Mouse (Mus musculus) hindbrain, embryonic 10.5 days (tissue): ENCODE data around the gene Plb1. TPM values are rescaled to one million over a fixed set of nuclear protein-coding genes. Genes with fewer than 3 reads are reported as not detected.

ENCODE experiments used
- DNase-seq: peaks from one replicate; pipeline ENCODE4 v3.0.0-alpha.2; 2017; ENCODE audit warnings: low spot score
- H3K27ac ChIP-seq: fragments of 300-500 bp; sonication (generic); 2 replicates; pipeline ENCODE4 v1.5.1; 2016; ENCODE audit warnings: mild to moderate bottlenecking, moderate library complexity
- H3K27me3 ChIP-seq: fragments of 300-500 bp; sonication (generic); 2 replicates; pipeline ENCODE4 v1.6.1; 2016; ENCODE audit warnings: mild to moderate bottlenecking; ENCODE audit not compliant: poor library complexity, insufficient read depth, severe bottlenecking
- H3K36me3 ChIP-seq: fragments of 300-500 bp; sonication (generic); 2 replicates; pipeline ENCODE4 v1.6.1; 2016; ENCODE audit warnings: mild to moderate bottlenecking, moderate library complexity
- H3K4me1 ChIP-seq: fragments of 300-500 bp; sonication (generic); replicated peaks from 2 replicates; pipeline ENCODE4 v1.6.1; 2016; ENCODE audit warnings: mild to moderate bottlenecking
- H3K4me3 ChIP-seq: fragments of 300-500 bp; sonication (generic); 2 replicates; pipeline ENCODE4 v1.5.1; 2016; ENCODE audit warnings: mild to moderate bottlenecking, moderate library complexity
- H3K9me3 ChIP-seq: fragments of 300-500 bp; sonication (generic); 2 replicates; pipeline ENCODE4 v1.6.1; 2016; ENCODE audit warnings: mild to moderate bottlenecking, moderate library complexity
- WGBS: fragments of 180-500 bp; shearing (Covaris S2); methylation state at CpG from one replicate; pipeline ENCODE4 v1.1.7; 2016; 5-methylcytosine and 5-hydroxymethylcytosine counted together
- polyA plus RNA-seq: library from polyadenylated mRNA; unstranded; fragments of >200 nt; fragmentation: Nextera tagmentation; extraction: Ambion mirVana; gene quantifications from 2 replicates; pipeline ENCODE4 v1.2.1, GENCODE M21; 2016

Plb1 gene
- polyA plus RNA-seq, 1 experiment from 2014 or later, result 0.16 TPM

DNA sequence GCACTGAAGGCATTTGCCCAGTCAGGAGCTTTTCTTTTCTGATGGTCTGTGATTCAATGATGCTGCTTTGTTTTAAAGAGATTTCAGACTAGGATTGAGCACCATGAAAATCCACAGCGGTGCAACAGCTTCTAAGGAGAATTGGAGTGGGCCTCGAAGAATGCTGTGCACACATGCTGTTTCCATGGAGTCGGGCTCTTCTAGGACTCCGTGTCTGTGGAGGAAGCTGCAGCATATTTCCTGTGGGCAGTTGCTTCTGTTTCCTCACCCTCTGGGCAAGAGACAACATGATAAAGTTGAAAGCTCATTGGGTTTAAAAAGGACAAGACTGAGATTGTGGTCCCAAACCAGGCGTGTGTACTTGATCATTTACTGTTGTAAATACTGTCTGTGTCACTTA lies 157.8 kb downstream of the Plb1 start:
- H3K9me3 ChIP-seq, result no peaks in the 10 kb centered on the region
- WGBS, result 84% methylated on average over 5 of the region's 5 CpGs
- no peaks in the 10 kb centered on the region for H3K4me1 ChIP-seq
- DNase-seq, result no peak
- no peak overlapping the region for H3K27ac ChIP-seq
- H3K27me3 ChIP-seq, result no peaks in the 10 kb centered on the region
- H3K36me3 ChIP-seq, result no peaks in the 10 kb centered on the region
- no peak overlapping the region for H3K4me3 ChIP-seq

DNA sequence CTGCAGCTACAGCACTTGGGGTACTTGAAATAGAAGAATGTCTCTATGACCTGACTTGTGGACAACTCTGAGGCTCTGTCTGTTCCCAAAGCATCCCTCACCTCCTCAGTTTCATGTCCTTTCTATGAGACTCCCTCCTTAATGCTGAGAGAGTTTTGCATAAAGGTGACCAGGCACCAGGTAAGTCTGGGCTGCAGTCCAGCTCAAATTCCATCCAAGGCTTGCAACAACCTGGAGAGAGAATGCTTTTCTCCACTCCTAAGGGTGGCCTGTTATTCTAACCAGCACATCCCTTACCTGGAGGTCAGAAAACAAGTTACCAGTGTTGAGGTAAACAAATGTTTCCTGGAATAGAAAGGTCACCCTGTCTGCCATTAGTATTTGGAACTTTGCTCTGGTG lies 159.8 kb downstream of the Plb1 start:
- H3K4me3 ChIP-seq, result no peak overlapping the region
- H3K27ac ChIP-seq, result no peak overlapping the region
- DNase-seq, result no peak
- H3K27me3 ChIP-seq, result no peaks in the 10 kb centered on the region
- no peaks in the 10 kb centered on the region for H3K9me3 ChIP-seq
- no peaks in the 10 kb centered on the region for H3K4me1 ChIP-seq
- no peaks in the 10 kb centered on the region for H3K36me3 ChIP-seq

DNA sequence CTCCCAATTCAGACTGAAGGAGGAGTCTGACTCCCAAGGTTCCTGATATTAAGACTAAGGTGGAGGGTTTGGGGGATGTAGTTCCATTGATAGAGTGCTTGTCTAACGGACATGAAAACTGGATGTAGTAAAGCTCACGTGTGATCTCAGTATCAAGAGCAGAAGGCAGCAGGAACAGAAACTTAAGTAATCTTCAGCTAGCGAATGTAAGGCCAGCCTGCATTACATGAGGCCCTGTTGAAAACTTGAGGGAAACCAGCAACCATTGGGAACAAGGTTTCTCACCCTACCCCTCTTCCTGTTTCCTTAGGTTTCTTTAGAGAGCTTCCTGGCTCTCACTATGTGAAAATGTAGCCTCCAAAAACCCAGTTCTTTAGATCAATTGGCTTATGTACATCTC lies 162.1 kb downstream of the Plb1 start:
- Histone ChIP-seq H3K4me1 (peaks cover 7% of the 10 kb centered on the region), H3K27ac (no peak overlapping the region), H3K36me3 (no peaks in the 10 kb centered on the region), H3K4me3 (no peak overlapping the region), H3K9me3 (no peaks in the 10 kb centered on the region), H3K27me3 (no peaks in the 10 kb centered on the region)
- WGBS, result 88% methylated on average over 3 of the region's 3 CpGs
- DNase-seq, result no peak

DNA sequence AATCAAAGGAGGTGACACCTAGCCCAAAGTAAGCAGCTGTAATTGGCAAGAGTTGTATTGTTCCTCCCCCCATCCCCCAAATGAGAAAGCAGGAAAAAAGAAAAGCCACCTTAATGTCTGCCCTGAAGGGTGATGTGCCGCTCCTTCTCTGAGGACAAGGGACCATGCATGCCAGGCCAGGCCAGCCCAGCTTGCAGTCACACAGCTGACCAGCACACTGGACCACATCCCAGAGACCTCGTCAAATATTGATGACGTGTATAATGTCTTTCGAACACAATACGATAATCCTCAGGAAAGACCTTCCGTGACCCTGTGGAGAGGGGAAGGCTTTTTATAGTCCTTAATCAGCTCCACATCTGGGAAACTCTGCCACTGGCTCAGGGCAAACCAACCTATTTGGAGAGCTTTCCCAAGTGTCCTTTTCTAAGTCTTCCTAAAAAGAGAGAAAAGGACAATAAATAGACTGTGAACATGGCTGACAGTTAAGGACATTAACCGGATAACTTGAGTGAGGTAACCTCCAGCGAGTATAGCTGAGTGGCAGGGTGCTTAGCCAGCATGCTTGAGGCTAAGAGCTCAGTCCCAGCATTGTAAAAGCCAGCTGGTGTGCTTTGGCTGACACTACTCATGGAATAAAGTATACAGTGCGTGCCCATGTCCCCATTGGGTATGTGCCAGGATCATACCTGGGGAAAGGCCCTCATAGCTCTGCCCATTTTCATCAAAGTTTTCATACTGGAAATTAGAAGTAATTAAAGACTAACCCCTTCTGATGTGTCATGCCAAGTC lies 162.8 kb downstream of the Plb1 start:
- H3K4me1 ChIP-seq, result peaks cover 7% of the 10 kb centered on the region
- WGBS, result 88% methylated on average over 9 of the region's 9 CpGs
- H3K9me3 ChIP-seq, result no peaks in the 10 kb centered on the region
- DNase-seq, result no peak
- H3K27me3 ChIP-seq, result no peaks in the 10 kb centered on the region
- H3K4me3 ChIP-seq, result no peak overlapping the region
- H3K36me3 ChIP-seq, result no peaks in the 10 kb centered on the region
- H3K27ac ChIP-seq, result no peak overlapping the region

DNA sequence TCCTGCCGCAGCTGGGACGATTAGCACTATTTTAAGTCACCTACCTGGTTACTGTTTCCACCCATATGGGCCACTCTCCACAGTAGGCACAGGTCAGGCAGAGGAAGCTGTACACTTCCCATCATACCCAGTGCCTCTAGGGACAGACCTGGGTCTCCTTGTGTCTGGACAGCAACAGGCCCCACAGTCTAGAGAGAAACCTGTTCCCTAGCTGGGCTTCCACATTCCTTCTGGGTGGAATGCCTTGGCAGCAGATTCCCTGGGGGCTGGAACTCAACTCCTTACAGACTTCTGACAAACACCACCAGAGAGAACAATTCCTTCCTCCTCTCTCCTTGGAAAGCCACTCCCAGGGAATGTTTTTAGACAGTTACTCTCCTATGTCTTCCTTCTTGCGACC lies 165.2 kb downstream of the Plb1 start:
- no peak for DNase-seq
- 75% methylated on average over 3 of the region's 3 CpGs for WGBS

DNA sequence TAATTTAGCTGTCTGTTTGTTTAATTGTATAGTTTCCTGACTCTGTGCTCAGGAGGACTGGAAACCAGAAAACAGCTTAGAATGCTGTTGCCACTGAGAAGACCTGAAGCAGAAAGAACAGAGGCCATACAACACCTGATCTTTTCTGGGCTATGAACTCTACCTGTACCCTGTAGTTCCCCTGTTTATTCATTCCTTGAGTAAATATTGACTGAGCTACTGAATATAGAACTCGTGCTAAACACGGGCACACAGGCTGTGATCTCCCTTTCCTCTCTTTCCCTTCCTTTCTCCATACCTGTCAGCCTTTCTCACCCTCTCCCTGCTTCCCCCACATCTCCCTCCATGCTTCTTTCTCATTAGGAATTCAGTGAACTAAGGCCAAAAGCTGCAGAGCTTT lies 168.4 kb downstream of the Plb1 start:
- no peak overlapping the region for H3K4me3 ChIP-seq
- DNase-seq, result no peak
- 76% methylated on average over 2 of the region's 2 CpGs for WGBS

More for the DNA sequence above, 165.2 kb downstream of the Plb1 start:
- H3K27ac ChIP-seq, result no peak overlapping the region
- no peaks in the 10 kb centered on the region for H3K36me3 ChIP-seq
- no peak overlapping the region for H3K4me3 ChIP-seq
- no peaks in the 10 kb centered on the region for H3K27me3 ChIP-seq
- peaks cover 7% of the 10 kb centered on the region for H3K4me1 ChIP-seq
- H3K9me3 ChIP-seq, result no peaks in the 10 kb centered on the region

DNA sequence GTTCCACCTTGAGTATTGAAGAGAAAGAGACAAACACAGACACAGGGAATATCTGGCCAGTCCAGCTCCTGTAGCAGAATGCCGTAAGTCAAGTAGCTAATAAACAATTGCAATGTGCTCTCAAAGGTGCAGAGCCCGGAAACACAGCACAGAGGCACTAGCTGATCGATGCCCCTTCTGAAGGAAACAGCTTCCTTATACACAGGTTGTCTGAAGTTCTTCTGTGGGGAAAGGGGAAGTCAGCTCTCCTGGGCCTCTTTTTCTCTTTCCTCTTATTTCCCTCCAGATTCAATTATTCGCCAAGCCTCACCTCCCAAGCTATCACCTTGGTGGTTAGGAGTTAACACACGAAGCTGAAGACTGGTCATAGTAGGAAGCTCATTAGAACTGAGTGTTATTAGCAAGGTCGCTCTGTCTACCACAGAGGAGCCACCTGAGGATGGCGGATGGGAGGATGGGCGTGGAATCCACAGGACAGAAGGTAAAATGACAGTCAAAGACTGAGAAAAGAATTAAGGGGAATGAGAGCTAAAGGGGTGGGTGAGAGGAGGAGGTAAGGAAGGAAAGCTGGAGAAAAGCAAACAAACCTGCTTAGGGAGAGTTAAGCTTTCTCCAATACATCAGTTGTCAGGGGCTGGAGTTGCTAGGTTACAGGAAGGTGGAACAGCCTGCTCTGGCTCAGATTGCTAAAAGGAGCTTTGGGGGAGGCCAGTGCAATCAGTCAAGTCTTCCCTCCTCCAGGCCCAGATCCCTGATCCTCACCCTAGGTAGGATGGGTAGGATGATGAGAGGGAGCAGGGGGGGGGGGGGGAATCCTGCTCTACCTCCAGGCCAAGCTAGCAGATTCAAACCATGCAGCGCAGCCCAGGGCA lies 170.8 kb downstream of the Plb1 start:
- no peaks in the 10 kb centered on the region for H3K27me3 ChIP-seq
- 81% methylated on average over 9 of the region's 9 CpGs for WGBS
- H3K36me3 ChIP-seq, result no peaks in the 10 kb centered on the region
- H3K9me3 ChIP-seq, result no peaks in the 10 kb centered on the region
- H3K4me1 ChIP-seq, result peaks cover 11% of the 10 kb centered on the region; the same call in 1 of the 2 replicates
- no peak for DNase-seq
- H3K4me3 ChIP-seq, result no peak overlapping the region
- H3K27ac ChIP-seq, result no peak overlapping the region

More for the DNA sequence above, 168.4 kb downstream of the Plb1 start:
- H3K27ac ChIP-seq, result no peak overlapping the region
- H3K9me3 ChIP-seq, result no peaks in the 10 kb centered on the region
- no peaks in the 10 kb centered on the region for H3K36me3 ChIP-seq
- H3K4me1 ChIP-seq, result peaks cover 18% of the 10 kb centered on the region
- no peaks in the 10 kb centered on the region for H3K27me3 ChIP-seq

DNA sequence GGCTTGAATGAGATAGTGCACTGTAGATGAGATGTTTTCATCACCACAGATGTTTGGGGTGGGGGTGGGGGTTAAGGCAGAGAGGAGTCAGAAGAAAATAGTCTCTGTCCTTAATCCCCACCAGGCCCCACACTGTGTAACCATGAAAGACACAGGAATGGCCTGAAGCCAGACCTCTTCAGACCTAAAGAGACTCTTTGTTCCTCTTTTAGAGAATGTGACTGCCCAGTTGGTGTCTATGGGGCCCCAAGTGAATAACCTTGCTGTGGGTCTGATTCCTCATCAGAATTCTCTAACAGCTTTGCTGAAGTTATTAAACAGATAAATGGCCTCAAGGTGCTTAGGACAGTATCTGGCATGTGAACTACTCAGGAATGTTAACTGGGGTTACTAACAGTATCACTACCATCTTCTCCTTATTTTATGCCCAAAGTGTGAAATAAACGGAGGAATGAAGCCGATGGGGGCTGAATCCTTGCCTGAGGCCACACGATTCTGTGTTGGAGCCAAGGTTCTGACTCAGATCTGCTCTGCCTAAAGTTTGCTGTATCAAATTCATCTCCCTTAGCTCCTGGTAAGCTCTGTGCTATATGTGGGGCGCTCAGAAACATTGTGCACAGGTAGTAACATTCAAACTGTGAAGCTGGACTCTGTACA lies 172.8 kb downstream of the Plb1 start:
- Histone ChIP-seq H3K4me1 (peaks cover 11% of the 10 kb centered on the region; the same call in 1 of the 2 replicates), H3K27ac (no peak overlapping the region; the same call in 1 of the 2 replicates), H3K4me3 (no peak overlapping the region), H3K36me3 (no peaks in the 10 kb centered on the region), H3K27me3 (no peaks in the 10 kb centered on the region), H3K9me3 (no peaks in the 10 kb centered on the region)
- no peak for DNase-seq
- 80% methylated on average over 4 of the region's 4 CpGs for WGBS

DNA sequence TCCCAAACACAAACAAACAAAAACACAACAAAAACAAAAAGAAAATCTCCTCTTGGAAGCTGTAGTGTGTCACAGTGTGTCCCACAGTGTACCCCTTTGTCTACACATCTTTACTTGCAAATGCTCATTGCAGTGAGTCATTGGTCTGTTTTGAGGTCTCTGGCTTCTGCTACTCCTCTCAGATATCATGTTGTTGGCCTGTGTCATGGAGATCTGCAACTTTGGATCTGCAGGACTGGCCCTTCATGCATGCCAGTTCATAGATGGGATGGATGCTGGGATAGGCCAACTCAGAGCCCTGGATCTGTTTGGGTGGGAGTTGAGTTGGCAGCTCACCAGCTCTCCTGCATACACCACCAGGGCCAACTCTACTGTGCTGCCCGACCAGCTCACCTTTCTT lies 176.3 kb downstream of the Plb1 start:
- Histone ChIP-seq H3K4me3 (no peak overlapping the region), H3K9me3 (no peaks in the 10 kb centered on the region), H3K27me3 (no peaks in the 10 kb centered on the region), H3K4me1 (peaks cover 24% of the 10 kb centered on the region), H3K27ac (no peak overlapping the region), H3K36me3 (no peaks in the 10 kb centered on the region)
- 85% methylated on average over 1 of the region's 1 CpGs for WGBS
- no peak for DNase-seq

DNA sequence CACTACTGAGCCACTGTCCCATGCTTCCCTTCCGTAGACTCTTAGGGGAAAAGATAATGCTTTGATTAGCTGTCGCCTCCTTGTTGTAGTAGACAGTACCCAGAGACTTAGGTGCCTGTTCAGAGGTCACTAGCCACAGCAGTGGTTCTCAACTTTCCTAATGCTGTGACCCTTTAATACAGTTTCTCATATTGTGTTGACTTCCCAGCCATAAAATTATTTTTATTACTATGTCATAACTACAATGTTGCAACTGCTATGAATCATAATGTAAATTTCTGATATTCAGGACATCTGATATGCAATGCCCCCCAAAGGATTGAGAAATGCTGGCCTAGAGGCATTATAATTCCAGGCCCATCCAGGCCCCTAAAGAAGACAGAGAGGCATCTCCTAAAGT lies 177.2 kb downstream of the Plb1 start:
- Histone ChIP-seq H3K27me3 (no peaks in the 10 kb centered on the region), H3K4me3 (no peak overlapping the region), H3K4me1 (peaks cover 23% of the 10 kb centered on the region), H3K27ac (no peak overlapping the region), H3K36me3 (no peaks in the 10 kb centered on the region), H3K9me3 (no peaks in the 10 kb centered on the region)
- 85% methylated on average over 2 of the region's 2 CpGs for WGBS
- DNase-seq, result no peak

DNA sequence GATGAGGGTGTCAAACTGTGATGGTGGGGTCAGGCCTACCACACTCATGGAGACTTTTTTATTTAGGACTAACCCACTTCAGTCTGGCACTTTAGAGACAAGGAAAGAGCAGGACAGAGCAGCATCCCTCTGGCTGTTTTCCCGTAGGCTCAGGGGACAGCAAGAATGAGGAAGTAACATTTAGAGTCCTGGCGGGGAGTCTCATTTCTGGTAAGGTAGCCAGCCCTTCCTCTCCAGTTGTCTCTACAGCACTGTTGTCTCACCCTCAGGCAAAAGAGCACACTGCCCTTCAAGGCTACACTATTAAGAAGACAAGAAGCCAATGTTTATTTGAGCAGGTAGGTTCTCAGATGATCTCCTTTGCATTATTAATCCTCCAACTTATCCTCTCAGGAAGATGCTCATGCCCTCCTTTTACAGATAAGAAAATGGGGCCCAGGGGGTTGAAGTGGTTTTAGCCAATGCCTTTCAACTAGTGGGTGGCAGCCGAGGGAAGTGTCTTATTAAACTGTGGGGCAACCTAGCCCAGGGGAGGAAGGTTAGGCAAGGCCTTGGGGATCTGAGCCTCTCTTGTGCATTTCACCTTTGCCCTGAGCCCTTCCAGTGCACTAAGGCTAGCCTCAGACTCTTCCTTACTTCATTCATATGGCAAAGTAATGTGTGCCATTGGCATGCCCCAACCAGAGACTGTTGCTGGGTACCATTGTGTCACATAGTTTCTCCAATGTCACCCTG lies 178.6 kb downstream of the Plb1 start:
- H3K36me3 ChIP-seq, result no peaks in the 10 kb centered on the region
- 72% methylated on average over 3 of the region's 3 CpGs for WGBS
- no peak for DNase-seq
- no peak overlapping the region for H3K4me3 ChIP-seq
- no peaks in the 10 kb centered on the region for H3K27me3 ChIP-seq
- H3K27ac ChIP-seq, result no peak overlapping the region
- peaks cover 13% of the 10 kb centered on the region for H3K4me1 ChIP-seq
- no peaks in the 10 kb centered on the region for H3K9me3 ChIP-seq

DNA sequence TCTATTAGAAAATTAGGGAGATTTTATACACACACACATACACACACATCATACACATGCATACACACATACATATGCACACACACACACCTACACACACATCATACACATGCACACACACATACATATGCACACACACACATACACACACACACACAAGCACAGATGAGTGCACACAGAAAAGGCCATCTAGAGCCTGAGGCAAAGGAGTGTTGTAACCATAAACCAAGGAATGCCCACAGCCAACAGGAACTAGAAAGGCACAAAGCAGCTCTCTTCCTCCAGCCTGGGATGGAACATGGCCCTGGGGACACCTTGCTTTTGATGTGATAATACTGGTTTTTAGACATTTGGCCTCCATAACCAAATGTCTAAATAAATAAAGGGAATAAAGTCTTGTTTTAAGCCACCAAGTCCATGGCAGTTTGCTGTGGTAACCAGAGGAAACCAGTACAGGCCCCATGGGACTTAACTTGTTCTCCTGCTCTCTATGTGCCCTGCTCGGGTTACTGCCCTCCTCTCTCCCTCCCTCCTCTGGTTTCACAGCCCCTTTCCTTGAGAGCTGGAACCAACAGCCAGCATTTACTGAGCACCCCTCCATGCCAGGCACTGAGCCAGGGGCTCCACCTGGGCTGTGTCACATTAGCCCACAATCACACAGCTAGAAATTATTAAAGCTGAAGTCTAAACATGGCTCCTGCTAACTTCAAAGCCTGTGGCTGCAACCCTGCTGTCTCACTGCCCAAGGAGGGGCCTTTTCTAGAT lies 179.9 kb downstream of the Plb1 start:
- Histone ChIP-seq H3K27me3 (no peaks in the 10 kb centered on the region), H3K9me3 (no peaks in the 10 kb centered on the region), H3K4me3 (no peak overlapping the region), H3K4me1 (peaks cover 13% of the 10 kb centered on the region), H3K36me3 (no peaks in the 10 kb centered on the region), H3K27ac (peak overlapping the region; percentile 62; the same call in 1 of the 2 replicates)
- 23% methylated on average over 1 of the region's 1 CpGs for WGBS
- peak; percentile 34 for DNase-seq
